Mouse (Mus musculus) bone marrow macrophage, adult 2 months (primary cell): ENCODE results near the gene Tspan9.

Experiments
- CTCF ChIP-seq: IDR thresholded peaks from 2 replicates; pipeline ENCODE4 v1.5.1; 2012; ENCODE audit warnings: low read depth, mild to moderate bottlenecking, low read length, moderate library complexity
- POLR2A ChIP-seq: IDR thresholded peaks from 2 replicates; pipeline ENCODE4 v1.6.1; 2012; ENCODE audit warnings: mild to moderate bottlenecking, low read depth, low read length, borderline replicate concordance

- TF ChIP-seq CTCF (no peak), POLR2A (no peak)
Measured at GRCm38 (mm10) chr6:128089770-128090702, 53.4 kb downstream of the Tspan9 start.
